Mouse (Mus musculus) embryonic facial prominence, embryonic 11.5 days (tissue): ENCODE measurements around the gene Birc5. TPM values are rescaled to one million over a fixed set of nuclear protein-coding genes. Genes with fewer than 3 reads are reported as not detected.
A peak's percentile ranks its signal among the peaks of the same experiment; 100 is the strongest.

Source experiments
- ATAC-seq: fragments of 200-750 bp; cut with Nextera tagmentation; replicated peaks from 2 replicates; pipeline ENCODE4 v1.8.0; 2017; ENCODE audit warnings: low read depth; ENCODE audit not compliant: insufficient number of reproducible peaks, low FRiP score, low TSS enrichment
- DNase-seq: peaks from one replicate; pipeline ENCODE4 v3.0.0-alpha.2; 2015; ENCODE audit warnings: low spot score
- H3K27ac ChIP-seq: fragments of 300-500 bp; sonication (generic); replicated peaks from 2 replicates; pipeline ENCODE4 v1.5.1; 2014; ENCODE audit warnings: mild to moderate bottlenecking, low read depth, low read length, control low read depth
- H3K27me3 ChIP-seq: fragments of 300-500 bp; sonication (generic); 2 replicates; pipeline ENCODE4 v1.6.1; 2014; ENCODE audit warnings: mild to moderate bottlenecking, low read length, moderate library complexity, mixed read lengths; ENCODE audit not compliant: control insufficient read depth, insufficient read depth
- H3K36me3 ChIP-seq: fragments of 300-500 bp; sonication (generic); replicated peaks from 2 replicates; pipeline ENCODE4 v1.6.1; 2014; ENCODE audit warnings: low read depth, mild to moderate bottlenecking, low read length, moderate library complexity, mixed read lengths; ENCODE audit not compliant: control insufficient read depth, insufficient read depth
- H3K4me1 ChIP-seq: fragments of 300-500 bp; sonication (generic); 2 replicates; pipeline ENCODE4 v1.6.1; 2014; ENCODE audit warnings: low read length, mixed read lengths; ENCODE audit not compliant: control insufficient read depth, insufficient read depth
- H3K4me2 ChIP-seq: fragments of 300-500 bp; sonication (generic); 2 replicates; pipeline ENCODE4 v1.6.1; 2014; ENCODE audit warnings: low read depth, mild to moderate bottlenecking, control low read depth, low read length, moderate library complexity
- H3K4me3 ChIP-seq: fragments of 300-500 bp; sonication (generic); 2 replicates; pipeline ENCODE4 v1.5.1; 2014; ENCODE audit warnings: low read depth, low read length, control low read depth
- H3K9ac ChIP-seq: fragments of 300-500 bp; sonication (generic); replicated peaks from 2 replicates; pipeline ENCODE4 v1.6.1; 2014; ENCODE audit warnings: mild to moderate bottlenecking, control low read depth, low read length
- H3K9me3 ChIP-seq: fragments of 300-500 bp; sonication (generic); replicated peaks from 2 replicates; pipeline ENCODE4 v1.6.1; 2016; ENCODE audit warnings: mild to moderate bottlenecking, low read length, inconsistent platforms, mixed read lengths; ENCODE audit not compliant: control insufficient read depth
- WGBS: fragments of 180-500 bp; shearing (Covaris S2); extraction: QIAGEN DNeasy Blood & Tissue Kit; methylation state at CpG from one replicate; pipeline ENCODE4 v1.1.7; 2014; 5-methylcytosine and 5-hydroxymethylcytosine counted together
- polyA plus RNA-seq: library from polyadenylated mRNA; unstranded; fragments of >200 nt; fragmentation: Nextera tagmentation; extraction: Ambion mirVana; gene quantifications from 2 replicates; pipeline ENCODE4 v1.2.1, GENCODE M21; 2014

The Birc5 gene
- polyA plus RNA-seq, 1 experiment from 2014 or later: 441 TPM

DNA sequence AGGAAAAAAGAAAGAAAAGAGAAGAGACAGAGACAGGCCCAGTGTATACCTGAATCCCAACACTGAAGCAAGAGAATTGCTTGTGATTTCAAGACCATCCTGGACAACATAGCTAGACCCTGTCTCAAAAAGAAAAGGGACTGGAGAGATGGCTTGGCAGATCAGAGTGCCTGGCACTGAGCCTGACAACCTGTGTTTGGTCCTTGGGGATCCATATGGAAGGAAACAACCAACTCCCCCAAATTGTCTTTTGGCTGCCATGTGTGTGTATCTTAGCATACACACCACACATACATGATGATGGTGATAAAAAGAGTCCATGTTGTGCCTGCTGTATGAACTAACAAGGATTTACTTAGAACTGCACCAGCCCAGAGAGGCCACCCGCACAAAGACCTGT is 10.0 kb upstream of the Birc5 start:
- Histone ChIP-seq H3K27ac (no peak overlapping the region), H3K27me3 (no peaks in the 10 kb centered on the region), H3K9me3 (no peaks in the 10 kb centered on the region), H3K4me2 (no peak overlapping the region), H3K4me3 (no peak overlapping the region), H3K4me1 (no peaks in the 10 kb centered on the region), H3K36me3 (no peaks in the 10 kb centered on the region), H3K9ac (no peak overlapping the region)
- DNase-seq: no peak
- WGBS: 79% methylated on average over 1 of the region's 1 CpGs
- ATAC-seq: no peak

GRCm38 (mm10) chr11:117840910-117841309 is 8.1 kb upstream of the Birc5 start:
- Histone ChIP-seq H3K9me3 (no peaks in the 10 kb centered on the region), H3K4me1 (no peaks in the 10 kb centered on the region), H3K9ac (no peak overlapping the region), H3K36me3 (no peaks in the 10 kb centered on the region), H3K27ac (no peak overlapping the region), H3K27me3 (no peaks in the 10 kb centered on the region), H3K4me2 (no peak overlapping the region), H3K4me3 (no peak overlapping the region)
- DNase-seq: no peak
- no peak for ATAC-seq
- 57% methylated on average over 1 of the region's 1 CpGs for WGBS

- ATAC-seq (no peak), DNase-seq (no peak)
- Histone ChIP-seq H3K4me1 (no peaks in the 10 kb centered on the region), H3K27ac (no peak overlapping the region; the same call in 1 of the 2 replicates), H3K36me3 (no peaks in the 10 kb centered on the region), H3K9me3 (no peaks in the 10 kb centered on the region), H3K4me2 (no peak overlapping the region), H3K9ac (no peak overlapping the region), H3K4me3 (no peak overlapping the region), H3K27me3 (no peaks in the 10 kb centered on the region)
- WGBS: 93% methylated on average over 2 of the region's 2 CpGs
Observed at GRCm38 (mm10) chr11:117843434-117843833, 5.6 kb upstream of the Birc5 start.

- no peak for DNase-seq
- no peak overlapping the region for H3K4me3 ChIP-seq
- H3K9me3 ChIP-seq: no peaks in the 10 kb centered on the region
- no peaks in the 10 kb centered on the region for H3K27me3 ChIP-seq
- no peak overlapping the region for H3K4me2 ChIP-seq
- H3K4me1 ChIP-seq: no peaks in the 10 kb centered on the region
- H3K27ac ChIP-seq: no peak overlapping the region
- no peak for ATAC-seq
- no peaks in the 10 kb centered on the region for H3K36me3 ChIP-seq
- no peak overlapping the region for H3K9ac ChIP-seq
- WGBS: 70% methylated on average over 2 of the region's 2 CpGs
Observed at GRCm38 (mm10) chr11:117844997-117845396, 4.1 kb upstream of the Birc5 start.

- no peak overlapping the region for H3K9ac ChIP-seq
- no peaks in the 10 kb centered on the region for H3K36me3 ChIP-seq
- no peaks in the 10 kb centered on the region for H3K4me1 ChIP-seq
- ATAC-seq: no peak
- no peak overlapping the region for H3K4me2 ChIP-seq
- no peak overlapping the region for H3K4me3 ChIP-seq
- H3K9me3 ChIP-seq: no peaks in the 10 kb centered on the region
- no peaks in the 10 kb centered on the region for H3K27me3 ChIP-seq
- DNase-seq: no peak
- 81% methylated on average over 2 of the region's 2 CpGs for WGBS
- H3K27ac ChIP-seq: no peak overlapping the region
Observed at GRCm38 (mm10) chr11:117845651-117846050, 3.4 kb upstream of the Birc5 start.

- no peak for ATAC-seq
- H3K27ac ChIP-seq: no peak overlapping the region
- no peaks in the 10 kb centered on the region for H3K36me3 ChIP-seq
- no peak overlapping the region for H3K4me2 ChIP-seq
- no peak overlapping the region for H3K9ac ChIP-seq
- no peaks in the 10 kb centered on the region for H3K9me3 ChIP-seq
- DNase-seq: no peak
- WGBS: 52% methylated on average over 5 of the region's 5 CpGs
- no peak overlapping the region for H3K4me3 ChIP-seq
- H3K27me3 ChIP-seq: no peaks in the 10 kb centered on the region
- no peaks in the 10 kb centered on the region for H3K4me1 ChIP-seq
Observed at GRCm38 (mm10) chr11:117846640-117847039, 2.4 kb upstream of the Birc5 start.

DNA sequence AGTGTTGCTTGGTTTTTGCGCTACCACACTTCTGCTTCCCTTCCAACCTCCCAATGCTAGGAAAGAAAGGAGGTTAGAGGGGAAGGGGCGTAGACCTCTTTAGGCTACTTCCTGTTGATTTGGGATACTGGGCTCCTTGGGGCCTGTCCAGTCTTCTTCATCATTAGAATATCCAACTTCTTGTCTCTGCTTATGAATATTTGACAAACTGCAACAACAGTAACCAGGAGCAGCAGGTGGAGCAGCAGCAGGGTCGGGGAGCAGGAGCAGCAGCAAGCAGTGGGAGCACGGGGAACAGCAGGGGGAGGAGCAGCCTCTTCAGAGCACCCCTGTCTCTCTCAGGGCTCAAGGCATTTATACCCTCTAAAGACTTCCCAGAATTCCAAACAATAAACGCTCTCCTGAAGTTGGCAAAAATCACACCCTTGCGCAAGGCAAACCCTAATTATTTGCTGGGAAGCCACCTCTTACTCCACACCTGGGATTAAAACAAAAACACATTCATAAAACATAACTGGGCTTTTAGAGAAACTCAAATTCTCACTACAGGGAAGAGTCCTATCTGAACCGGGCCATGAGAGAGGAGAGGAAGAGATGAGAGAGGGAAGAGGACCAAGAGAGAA is 1.3 kb upstream of the Birc5 start:
- no peaks in the 10 kb centered on the region for H3K4me1 ChIP-seq
- H3K36me3 ChIP-seq: peaks cover 3% of the 10 kb centered on the region
- peak overlapping the region; percentile 86; the same call in 1 of the 2 replicates for H3K27ac ChIP-seq
- H3K4me2 ChIP-seq: peak overlapping the region; percentile 88
- DNase-seq (no peak), ATAC-seq (no peak)
- no peak overlapping the region for H3K4me3 ChIP-seq
- no peaks in the 10 kb centered on the region for H3K27me3 ChIP-seq
- peak overlapping the region; percentile 66 for H3K9ac ChIP-seq
- no peaks in the 10 kb centered on the region for H3K9me3 ChIP-seq
- WGBS: 75% methylated on average over 7 of the region's 7 CpGs

DNA sequence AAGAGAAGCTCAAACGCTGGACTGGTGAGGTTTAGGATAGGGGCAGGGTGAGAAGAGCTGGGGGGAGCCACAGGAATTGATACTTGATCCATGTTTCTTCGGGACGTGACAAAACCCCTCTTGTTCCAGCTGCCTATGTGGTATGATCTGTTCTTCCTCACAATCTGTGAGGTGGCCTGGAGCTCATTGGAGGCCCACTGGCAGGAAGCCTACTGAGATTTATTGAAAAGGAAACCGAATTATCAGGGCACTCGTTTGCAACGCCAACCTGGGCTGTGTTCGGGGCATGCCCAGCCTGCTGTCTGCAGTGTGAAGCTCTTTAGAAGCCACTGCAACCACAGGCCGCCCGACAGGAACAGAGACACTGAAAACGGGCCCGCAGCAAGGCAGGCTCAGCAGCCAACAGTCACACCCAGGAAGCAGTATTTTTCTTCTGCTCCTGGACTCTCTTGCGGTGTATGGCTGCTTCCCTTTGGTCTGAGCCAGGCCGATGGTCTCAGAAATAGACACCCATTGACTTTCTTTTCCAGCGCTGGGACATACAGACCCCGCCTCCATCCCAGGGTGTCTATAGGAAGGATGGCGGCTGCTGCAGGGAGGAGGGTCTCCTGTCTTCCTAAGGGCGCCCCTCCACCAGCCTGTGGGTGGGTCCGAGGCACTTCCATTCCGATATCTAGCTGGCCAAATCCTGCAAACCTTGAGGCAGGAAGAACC is 623 bp upstream of the Birc5 start:
- H3K9ac ChIP-seq: peak overlapping the region; percentile 66
- H3K27ac ChIP-seq: peak overlapping the region; percentile 86
- peak overlapping the region; percentile 88 for H3K4me2 ChIP-seq
- no peaks in the 10 kb centered on the region for H3K27me3 ChIP-seq
- WGBS: 5% methylated on average over 19 of the region's 19 CpGs
- no peaks in the 10 kb centered on the region for H3K4me1 ChIP-seq
- peak overlapping the region; percentile 80 for H3K4me3 ChIP-seq
- ATAC-seq (peak; percentile 83), DNase-seq (no peak)
- H3K9me3 ChIP-seq: no peaks in the 10 kb centered on the region
- H3K36me3 ChIP-seq: peaks cover 9% of the 10 kb centered on the region
